Mouse (Mus musculus) CD4-positive, CD25-positive, alpha-beta regulatory T cell, adult 2 months (primary cell): Measurements from ENCODE around the gene BC024978.

Experiments
- DNase-seq: peaks from one replicate; pipeline ENCODE4 v3.0.0-alpha.2; 2012; ENCODE audit warnings: low read depth, low spot score

Gene BC024978

DNA sequence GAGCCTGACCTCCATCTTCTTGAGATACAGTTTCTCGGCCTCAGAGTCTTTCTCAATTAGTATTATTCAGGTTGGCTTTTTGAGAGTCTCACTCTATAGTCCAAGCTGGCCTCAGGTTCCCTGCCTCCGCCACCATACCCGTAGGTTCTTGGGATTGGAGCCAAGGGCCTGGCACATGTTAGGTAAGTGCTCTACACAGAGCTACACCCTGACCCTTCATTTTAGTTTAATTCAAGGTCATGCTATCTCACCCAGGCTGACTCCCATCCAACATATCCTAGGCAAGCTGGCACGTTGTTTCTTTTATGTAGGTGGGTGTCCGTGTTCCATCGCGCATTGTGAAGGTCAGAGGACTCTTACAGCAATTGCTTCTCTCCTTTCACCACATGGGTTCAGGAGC, 20.7 kb upstream of the BC024978 start:
- no peak for DNase-seq

- DNase-seq: no peak
These were observed 17.6 kb upstream of the BC024978 start for GRCm38 (mm10) chr7:27177942-27178323.

DNA sequence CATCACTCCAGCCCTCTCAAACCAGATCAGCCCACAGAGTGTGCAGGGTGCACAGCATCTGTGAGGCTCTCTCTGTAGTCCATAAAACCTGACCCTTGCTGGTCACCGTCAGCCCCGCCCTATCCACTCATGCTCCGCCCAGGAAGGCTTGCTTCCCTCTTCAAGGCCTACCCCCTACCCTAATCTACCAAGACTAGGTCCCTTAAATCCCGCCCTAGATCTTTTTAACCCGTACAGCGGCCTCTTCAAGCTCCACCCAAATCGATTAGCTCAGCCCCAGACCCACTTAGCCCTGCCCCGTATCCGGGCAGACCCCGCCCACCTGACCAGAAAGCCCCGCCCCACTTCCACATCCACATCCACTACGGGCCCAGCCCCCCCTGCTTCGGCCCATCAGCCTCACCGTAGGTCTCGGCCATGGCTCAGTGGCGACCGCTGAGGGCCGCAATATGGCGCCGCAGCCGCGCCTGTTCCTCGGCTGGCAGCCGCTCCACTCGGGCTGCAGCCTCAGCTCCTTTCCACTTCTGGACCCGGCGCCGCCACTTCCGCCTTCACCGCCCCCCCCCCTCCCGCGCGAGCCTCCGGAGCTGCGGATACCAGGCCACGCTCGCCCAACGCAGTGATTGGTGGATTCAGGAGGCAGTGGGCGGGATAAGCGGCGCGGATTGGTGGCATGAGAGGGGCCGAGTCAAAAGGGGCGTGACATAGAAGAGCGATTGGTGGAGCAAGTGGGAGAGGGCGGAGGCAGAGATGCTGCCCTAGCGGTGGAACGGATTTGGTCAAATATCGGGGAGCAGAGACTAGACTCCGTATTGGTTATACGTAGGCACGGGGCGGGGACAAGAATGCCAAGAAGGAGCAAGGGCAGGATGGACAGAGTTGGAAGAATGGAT, 17.0 kb upstream of the BC024978 start, which contains the start of gene Rab4b:
Gene Rab4b, minus strand, starts transcription at position 573 of the 893 bp plus-strand sequence.
- DNase-seq: peak; percentile 100

DNA sequence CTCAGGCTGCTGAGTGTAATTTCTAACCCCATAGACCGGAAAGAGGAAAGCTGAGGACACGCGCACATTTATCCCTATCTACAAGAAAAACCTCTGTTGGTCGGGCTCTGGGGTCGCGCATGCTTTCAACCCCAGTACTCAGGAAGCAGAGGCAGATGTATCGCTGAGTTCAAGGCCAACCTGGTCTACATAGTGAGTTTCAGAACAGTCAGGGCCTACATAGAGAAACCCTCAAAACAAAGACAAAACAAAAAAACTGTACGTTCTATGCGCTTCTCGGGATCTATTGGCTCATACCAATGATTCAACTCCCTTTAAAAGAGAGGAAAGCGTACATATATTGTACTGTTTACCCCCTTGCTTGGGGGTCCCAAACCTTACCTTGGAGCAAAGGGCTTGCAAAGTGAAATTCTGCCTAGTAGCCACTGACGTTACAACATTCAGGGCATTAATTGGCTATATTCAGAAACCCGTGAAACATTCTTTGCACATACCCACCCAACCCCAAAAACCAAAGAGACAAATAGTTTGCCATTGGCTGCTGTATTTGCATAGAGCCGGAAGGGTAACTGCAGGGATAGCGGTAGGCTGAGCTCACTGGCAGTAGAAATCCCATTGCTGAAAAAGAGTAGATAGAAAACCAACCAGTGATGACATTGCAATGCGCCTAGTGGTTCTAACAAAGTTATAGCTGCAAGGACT, 16.2 kb upstream of the BC024978 start:
- DNase-seq: peak; percentile 23

- DNase-seq: no peak
These were observed 15.5 kb upstream of the BC024978 start for GRCm38 (mm10) chr7:27180036-27180435.

DNA sequence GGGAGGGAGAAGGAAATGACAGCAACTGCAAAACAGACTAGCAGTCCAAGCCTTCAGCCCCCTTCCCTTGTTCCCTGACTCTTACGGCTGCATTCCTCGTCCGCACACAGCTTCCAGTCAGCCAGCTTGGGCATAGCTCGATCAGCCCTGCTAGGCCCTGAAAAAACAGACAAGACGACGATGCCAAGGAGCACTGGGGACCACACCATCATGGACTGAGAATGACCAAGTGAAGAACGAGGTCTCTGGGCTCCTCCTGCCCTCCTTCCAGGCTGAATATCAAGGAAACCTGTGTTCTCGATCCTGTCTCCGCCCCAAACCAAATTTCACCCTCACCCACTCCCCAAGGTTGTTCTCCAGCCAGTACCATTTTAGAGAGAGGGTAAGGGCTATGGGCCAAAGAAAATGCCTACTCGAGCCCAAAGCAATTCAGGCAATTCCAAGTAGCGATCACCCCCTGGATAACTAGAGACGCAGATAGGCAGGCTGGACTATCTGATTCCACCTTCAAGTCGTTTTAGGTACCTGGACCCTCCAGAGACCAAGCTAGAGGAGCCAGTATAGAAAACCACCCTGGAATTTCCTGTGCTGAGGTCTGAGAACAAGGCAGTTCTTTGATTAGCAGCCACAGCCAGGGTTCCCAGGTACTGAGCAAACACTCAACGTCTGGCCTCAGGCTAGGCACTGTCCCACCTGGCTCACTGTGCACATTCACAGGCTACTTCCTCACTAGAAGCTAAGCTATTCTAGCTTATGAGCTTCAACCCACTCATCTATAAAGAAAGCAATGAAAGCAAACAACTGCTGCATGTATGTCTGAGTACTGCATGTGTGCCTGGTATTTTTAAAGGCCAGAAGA, 14.5 kb upstream of the BC024978 start, which contains the start of the genes Gm21983 and Mia:
Gene Gm21983, minus strand, starts transcription at position 250 of the 859 bp plus-strand sequence.
Gene Mia, minus strand, starts transcription at position 321 of the 859 bp plus-strand sequence.
- DNase-seq: no peak

DNA sequence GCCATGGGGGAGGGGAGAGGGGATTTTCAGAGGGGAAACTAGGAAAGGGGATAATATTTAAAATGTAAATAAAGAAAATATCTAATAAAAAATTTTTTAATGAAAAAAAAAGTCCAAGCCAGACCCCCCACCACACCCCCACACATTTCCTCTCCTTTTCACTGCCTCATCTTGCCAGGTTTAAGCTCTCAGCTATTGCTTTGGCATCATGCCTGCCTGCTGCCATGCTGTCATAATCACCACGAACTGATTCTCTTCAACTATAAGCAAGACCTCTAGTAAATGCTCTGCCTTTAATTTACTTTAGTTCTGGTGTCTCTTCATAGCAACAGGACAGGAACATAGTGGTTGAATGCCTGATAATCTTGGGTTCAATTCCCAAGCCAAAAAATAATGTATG, 13.1 kb upstream of the BC024978 start:
- no peak for DNase-seq

- DNase-seq: peak; percentile 76
These were observed 10.6 kb upstream of the BC024978 start for GRCm38 (mm10) chr7:27184964-27185363.

- DNase-seq: no peak
These were observed 9.6 kb upstream of the BC024978 start for GRCm38 (mm10) chr7:27185986-27186385.

GRCm38 (mm10) chr7:27189271-27189931, 6.2 kb upstream of the BC024978 start:
- DNase-seq: peak; percentile 31

GRCm38 (mm10) chr7:27192434-27192833, 3.1 kb upstream of the BC024978 start:
- DNase-seq: no peak

DNA sequence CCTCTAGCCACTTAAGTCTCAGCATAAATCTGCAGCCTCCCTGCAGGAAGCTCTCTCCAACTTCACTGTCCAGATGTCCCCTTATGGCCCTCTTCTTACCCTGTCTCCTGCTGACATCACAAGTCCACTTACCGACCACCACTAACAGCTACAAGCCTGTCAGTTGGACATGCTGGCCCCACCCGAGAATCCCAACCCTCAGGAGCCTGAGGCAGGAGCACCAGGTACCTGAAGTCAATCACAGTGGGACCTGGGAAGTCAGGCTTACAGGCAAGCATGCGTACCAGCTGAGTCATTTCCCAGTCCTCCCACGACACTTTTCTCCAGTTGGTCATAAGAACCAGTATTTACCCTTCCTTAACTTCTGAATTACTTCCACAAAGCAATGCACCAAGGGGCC, 1.9 kb upstream of the BC024978 start:
- no peak for DNase-seq

DNA sequence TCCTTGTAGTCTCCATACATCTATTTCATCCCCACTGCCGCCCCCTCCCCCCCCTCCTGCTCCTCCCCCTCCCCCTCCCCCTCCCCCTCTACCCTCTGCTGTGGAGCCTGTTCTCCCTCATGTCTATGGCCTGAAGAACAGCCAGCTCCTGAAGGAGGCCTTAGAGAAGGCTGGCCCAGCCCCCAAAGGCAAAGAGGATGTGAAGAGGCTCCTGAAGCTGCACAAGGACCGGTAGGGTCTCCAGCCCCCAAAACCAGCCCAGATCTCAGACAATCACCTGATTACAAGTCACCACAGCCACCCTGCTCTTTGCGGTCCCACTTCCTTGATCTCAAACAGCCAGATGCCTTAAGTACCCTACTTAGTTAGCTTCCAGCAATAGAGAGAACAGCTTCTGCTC, 1.6 kb downstream of the BC024978 start:
- peak; percentile 12 for DNase-seq

DNA sequence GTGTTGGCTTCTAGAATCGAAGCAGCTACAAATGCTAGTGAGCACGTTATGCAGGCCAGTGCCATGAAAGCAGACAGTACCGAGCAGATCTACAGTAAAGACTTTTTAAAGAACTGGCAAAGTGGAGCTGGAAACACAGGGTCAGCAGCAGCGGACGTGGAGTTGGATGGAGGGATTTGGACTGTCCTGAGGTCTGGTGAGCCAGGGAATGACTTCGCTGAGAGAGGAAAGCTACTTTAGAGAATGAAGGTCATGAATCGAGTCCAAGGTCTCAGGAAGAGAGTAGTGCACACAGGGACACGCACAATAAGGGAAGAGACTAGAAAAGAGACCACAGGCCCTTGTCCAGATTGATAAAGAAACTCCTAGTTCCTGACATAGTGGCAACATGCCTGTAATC, 2.1 kb downstream of the BC024978 start:
- DNase-seq: no peak

DNA sequence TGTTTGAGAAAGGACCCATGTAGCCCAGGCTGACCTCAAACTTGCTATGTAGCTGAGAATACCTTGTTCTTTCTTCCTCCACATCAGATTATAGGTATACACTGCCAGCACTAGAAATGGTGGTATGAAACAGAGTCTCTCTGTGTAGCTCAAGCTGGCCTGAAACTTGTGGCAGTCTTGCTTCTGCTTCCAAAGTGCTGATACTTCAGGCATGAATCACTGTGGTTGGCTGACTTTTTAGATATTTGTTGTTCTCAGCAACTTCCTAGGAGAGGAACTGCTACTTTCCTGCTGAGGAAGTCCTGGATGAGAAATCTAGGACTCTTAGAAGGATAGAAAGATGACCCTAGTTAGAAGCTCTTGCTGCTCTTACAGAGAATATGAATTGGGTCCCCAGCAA, 2.8 kb downstream of the BC024978 start:
- no peak for DNase-seq

DNA sequence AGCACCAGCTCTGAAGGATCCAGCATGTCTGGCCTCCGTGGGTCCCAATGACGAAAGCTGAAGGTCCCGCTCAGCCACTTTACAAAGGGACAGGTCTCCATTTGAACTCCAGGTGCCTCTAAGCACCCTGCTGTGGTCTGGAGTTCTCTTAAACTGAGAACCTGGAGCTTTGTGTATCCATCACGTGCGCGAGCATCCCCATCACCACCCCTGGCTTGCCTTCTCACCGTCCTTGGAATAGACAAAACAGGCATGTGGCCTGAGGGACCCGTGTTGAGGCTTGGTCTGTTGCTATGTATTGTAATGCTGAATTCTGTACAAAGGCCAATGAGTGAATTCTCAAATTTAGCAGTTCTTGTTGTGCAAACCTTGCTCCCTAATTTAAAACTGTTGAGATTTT, 3.2 kb downstream of the BC024978 start:
- DNase-seq: no peak

DNA sequence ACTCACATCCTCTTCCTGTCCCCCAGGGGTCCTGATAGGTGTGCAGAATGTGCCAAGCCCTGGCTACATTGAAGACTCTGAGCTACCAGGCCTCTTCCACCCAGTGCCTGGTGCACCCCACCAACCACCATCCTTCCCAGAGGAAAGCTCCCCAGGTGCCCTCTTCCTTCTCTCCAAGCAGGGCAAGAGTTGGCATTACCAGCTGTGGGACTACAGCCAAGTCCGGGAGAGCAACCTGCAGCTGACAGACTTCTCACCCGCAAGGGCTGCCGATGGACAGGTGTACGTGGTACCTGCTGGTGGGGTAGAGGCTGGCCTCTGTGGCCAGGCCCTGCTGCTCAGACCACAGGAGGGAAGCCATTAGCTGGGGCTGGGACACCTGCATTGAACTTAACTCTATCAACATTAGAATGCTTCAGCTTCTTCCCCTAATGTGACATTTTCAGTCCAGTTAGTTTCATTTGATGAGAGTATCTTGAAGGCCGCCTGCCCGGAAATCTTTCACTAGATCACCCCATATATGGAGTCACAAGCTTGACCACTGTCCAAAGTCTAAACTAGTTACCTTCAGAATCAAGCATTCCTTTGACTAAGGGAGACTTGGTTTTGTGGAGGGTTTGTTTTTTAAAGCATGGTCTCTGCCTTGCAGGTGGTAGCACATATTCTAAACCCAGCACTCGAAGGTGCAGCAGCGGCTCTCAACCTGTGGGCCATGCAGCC, 8.3 kb downstream of the BC024978 start:
- DNase-seq: no peak

GRCm38 (mm10) chr7:27212626-27213025, 17.0 kb downstream of the BC024978 start:
- DNase-seq: no peak

GRCm38 (mm10) chr7:27218586-27218985, 23.0 kb downstream of the BC024978 start:
- no peak for DNase-seq

GRCm38 (mm10) chr7:27219937-27220336, 24.4 kb downstream of the BC024978 start:
- DNase-seq: no peak
